Mouse (Mus musculus) liver, embryonic 13.5 days (tissue): ENCODE results near the gene Def6. TPM values are rescaled to one million over a fixed set of nuclear protein-coding genes. Genes with fewer than 3 reads are reported as not detected.

Experiments used
- ATAC-seq: fragments of 200-750 bp; cut with Nextera tagmentation; 2 replicates; pipeline ENCODE4 v1.8.0; 2017; ENCODE audit warnings: low read depth, mild to moderate bottlenecking, moderate number of reproducible peaks, moderate library complexity
- DNase-seq: peaks from one replicate; pipeline ENCODE4 v3.0.0; 2022
- H3K27ac ChIP-seq: fragments of 300-500 bp; sonication (generic); 2 replicates; pipeline ENCODE4 v1.5.1; 2015; ENCODE audit warnings: moderate library complexity, mild to moderate bottlenecking, inconsistent platforms
- H3K27me3 ChIP-seq: fragments of 300-500 bp; sonication (generic); 2 replicates; pipeline ENCODE4 v1.6.1; 2015; ENCODE audit warnings: mild to moderate bottlenecking, inconsistent platforms
- H3K36me3 ChIP-seq: fragments of 300-500 bp; sonication (generic); 2 replicates; pipeline ENCODE4 v1.6.1; 2015; ENCODE audit warnings: mild to moderate bottlenecking, inconsistent platforms
- H3K4me1 ChIP-seq: fragments of 300-500 bp; sonication (generic); replicated peaks from 2 replicates; pipeline ENCODE4 v1.6.1; 2015; ENCODE audit warnings: inconsistent platforms
- H3K4me2 ChIP-seq: fragments of 300-500 bp; sonication (generic); 2 replicates; pipeline ENCODE4 v1.6.1; 2015; ENCODE audit warnings: inconsistent platforms, mild to moderate bottlenecking, moderate library complexity
- H3K4me3 ChIP-seq: fragments of 300-500 bp; sonication (generic); replicated peaks from 2 replicates; pipeline ENCODE4 v1.5.1; 2015; ENCODE audit warnings: mild to moderate bottlenecking, inconsistent platforms
- H3K9ac ChIP-seq: fragments of 300-500 bp; sonication (generic); 2 replicates; pipeline ENCODE4 v1.6.1; 2015; ENCODE audit warnings: mild to moderate bottlenecking, inconsistent platforms
- H3K9me3 ChIP-seq: fragments of 300-500 bp; sonication (generic); replicated peaks from 2 replicates; pipeline ENCODE4 v1.6.1; 2016; ENCODE audit warnings: inconsistent platforms
- WGBS: fragments of 180-500 bp; shearing (Covaris S2); methylation state at CpG from one replicate; pipeline ENCODE4 v1.1.7; 2015; ENCODE audit not compliant: insufficient replicate concordance; 5-methylcytosine and 5-hydroxymethylcytosine counted together
- polyA plus RNA-seq: library from polyadenylated mRNA; unstranded; fragments of >200 nt; fragmentation: Nextera tagmentation; extraction: Ambion mirVana; gene quantifications from 2 replicates; pipeline ENCODE4 v1.2.1, GENCODE M21; 2015

Def6 gene
- polyA plus RNA-seq, 1 experiment from 2014 or later, result 14.8 TPM

DNA sequence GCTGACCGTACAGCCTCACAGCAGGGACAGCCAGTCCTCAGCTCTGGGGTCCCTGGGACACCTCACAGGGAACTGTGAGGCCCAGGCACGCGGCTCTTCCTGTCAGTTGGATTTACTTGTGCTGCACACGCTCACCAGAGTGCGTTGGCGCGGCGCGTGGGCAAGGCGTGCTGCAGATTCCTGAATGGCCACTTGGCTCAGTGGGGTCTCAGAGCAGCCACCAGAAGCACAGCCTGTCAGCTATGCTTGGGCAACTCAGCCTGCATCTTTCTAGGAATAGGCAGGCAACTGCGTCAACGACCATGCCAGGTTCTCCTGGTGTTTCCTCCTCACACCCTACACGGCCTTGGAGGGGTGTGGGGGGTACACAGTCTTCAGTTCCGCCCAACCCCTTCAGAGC, 69.6 kb downstream of the Def6 start:
- Histone ChIP-seq H3K4me3 (no peak overlapping the region), H3K9me3 (no peaks in the 10 kb centered on the region), H3K27me3 (no peaks in the 10 kb centered on the region), H3K4me2 (no peak overlapping the region), H3K9ac (no peak overlapping the region), H3K36me3 (0 out of 2 replicates have a peak, but pooled peaks cover 1% of the 10 kb centered on the region), H3K27ac (0 out of 2 replicates have a peak overlapping the region, but pooled peaks have one; percentile 5), H3K4me1 (peaks cover 72% of the 10 kb centered on the region)
- no peak for DNase-seq
- 84% methylated on average over 14 of the region's 14 CpGs for WGBS
- ATAC-seq, result no peak

DNA sequence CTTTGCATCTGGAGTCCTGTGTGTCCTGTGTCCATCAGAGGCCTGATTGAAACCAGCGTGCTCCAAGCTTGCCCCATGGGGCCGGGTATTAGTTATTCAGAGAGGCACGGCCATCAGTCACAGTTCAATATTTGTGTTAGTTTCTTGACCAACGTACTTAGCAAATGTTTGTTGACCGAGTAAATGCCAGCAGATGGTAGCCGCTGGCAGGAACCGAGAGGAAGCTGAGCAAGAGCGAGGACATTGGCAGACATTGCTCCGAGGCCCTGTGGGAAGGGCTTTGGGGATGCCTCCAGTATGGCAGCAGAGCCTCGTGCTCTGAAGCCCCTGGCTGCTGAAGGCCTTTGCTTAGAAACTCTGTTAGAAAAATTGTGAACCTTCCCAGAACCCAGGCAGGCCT, 70.1 kb downstream of the Def6 start:
- H3K27ac ChIP-seq, result 0 out of 2 replicates have a peak overlapping the region, but pooled peaks have one; percentile 5
- H3K9ac ChIP-seq, result no peak overlapping the region

DNA sequence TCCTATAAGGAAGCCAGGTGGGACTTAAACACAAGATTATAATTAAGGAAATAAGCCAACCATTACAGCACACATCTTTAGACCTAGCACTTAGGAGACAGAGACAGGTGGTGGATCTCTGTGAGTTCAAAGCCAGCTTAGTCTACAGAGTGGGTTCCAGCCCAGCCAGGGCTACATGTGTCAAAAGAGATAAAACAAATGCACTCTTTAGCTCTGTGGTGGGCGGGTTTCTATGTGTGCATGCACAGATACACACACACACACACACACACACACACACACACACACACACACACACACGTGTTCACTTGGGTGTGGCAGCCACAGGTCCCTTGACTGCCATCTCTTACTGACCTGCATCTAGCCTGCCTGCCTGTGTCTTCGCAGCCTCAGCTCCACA, 70.6 kb downstream of the Def6 start:
- ATAC-seq, result peak; percentile 55
- H3K4me1 ChIP-seq, result peaks cover 67% of the 10 kb centered on the region
- no peak overlapping the region for H3K27ac ChIP-seq

More for the DNA sequence above, 70.1 kb downstream of the Def6 start:
- Histone ChIP-seq H3K9me3 (no peaks in the 10 kb centered on the region), H3K4me2 (no peak overlapping the region), H3K4me3 (no peak overlapping the region), H3K4me1 (peaks cover 70% of the 10 kb centered on the region), H3K27me3 (no peaks in the 10 kb centered on the region), H3K36me3 (no peaks in the 10 kb centered on the region)
- DNase-seq (no peak), ATAC-seq (no peak)
- WGBS, result 80% methylated on average over 10 of the region's 10 CpGs

More for the DNA sequence above, 70.6 kb downstream of the Def6 start:
- no peak overlapping the region for H3K4me2 ChIP-seq
- peak; percentile 22 for DNase-seq
- no peak overlapping the region for H3K9ac ChIP-seq
- no peaks in the 10 kb centered on the region for H3K9me3 ChIP-seq
- 37% methylated on average over 3 of the region's 3 CpGs for WGBS
- no peak overlapping the region for H3K4me3 ChIP-seq
- no peaks in the 10 kb centered on the region for H3K27me3 ChIP-seq
- no peaks in the 10 kb centered on the region for H3K36me3 ChIP-seq

Other genes starting within 250 kb of the Def6 start
- gene Tcp11, start 127.1 kb upstream of the Def6 start, polyA plus RNA-seq, result 0.15 and 0.22 TPM in 2 replicates
- 0.29 and 0.38 TPM in 2 replicates for gene Scube3, start 65.6 kb upstream of the Def6 start, polyA plus RNA-seq
- gene Zfp523, start 30.6 kb upstream of the Def6 start, polyA plus RNA-seq, result 5.6 and 5.9 TPM in 2 replicates
- 1.3 and 1.4 TPM in 2 replicates for gene Ppard, start 24.9 kb downstream of the Def6 start, polyA plus RNA-seq
- 11.3 and 13.5 TPM in 2 replicates for gene Fance, start 105.7 kb downstream of the Def6 start, polyA plus RNA-seq
- 372 and 464 TPM in 2 replicates for gene Rpl10a, start 120.7 kb downstream of the Def6 start, polyA plus RNA-seq
- 0.76 and 0.96 TPM in 2 replicates for gene Tead3, start 143.0 kb downstream of the Def6 start, polyA plus RNA-seq
- 0.52 and 1.3 TPM in 2 replicates for gene Tulp1, start 157.4 kb downstream of the Def6 start, polyA plus RNA-seq